Mouse (Mus musculus) heart, embryonic 10.5 days (tissue): ENCODE data around the gene Plvap. TPM values are rescaled to one million over a fixed set of nuclear protein-coding genes. Genes with fewer than 3 reads are reported as not detected.

Experiments used
- DNase-seq: peaks from one replicate; pipeline ENCODE4 v3.0.0-alpha.2; 2017; ENCODE audit warnings: low spot score
- H3K27ac ChIP-seq: fragments of 300-500 bp; sonication (generic); 2 replicates; pipeline ENCODE4 v1.5.1; 2016; ENCODE audit warnings: mild to moderate bottlenecking
- H3K27me3 ChIP-seq: fragments of 300-500 bp; sonication (generic); 2 replicates; pipeline ENCODE4 v1.6.1; 2016; ENCODE audit warnings: mild to moderate bottlenecking; ENCODE audit not compliant: poor library complexity, insufficient read depth, severe bottlenecking
- H3K36me3 ChIP-seq: fragments of 300-500 bp; sonication (generic); 2 replicates; pipeline ENCODE4 v1.6.1; 2016; ENCODE audit warnings: mild to moderate bottlenecking, moderate library complexity
- H3K4me1 ChIP-seq: fragments of 300-500 bp; sonication (generic); 2 replicates; pipeline ENCODE4 v1.6.1; 2016; ENCODE audit warnings: mild to moderate bottlenecking
- H3K4me3 ChIP-seq: fragments of 300-500 bp; sonication (generic); 2 replicates; pipeline ENCODE4 v1.5.1; 2016; ENCODE audit warnings: mild to moderate bottlenecking, moderate library complexity
- H3K9me3 ChIP-seq: fragments of 300-500 bp; sonication (generic); 2 replicates; pipeline ENCODE4 v1.6.1; 2016; ENCODE audit warnings: mild to moderate bottlenecking, moderate library complexity
- WGBS: fragments of 180-500 bp; shearing (Covaris S2); methylation state at CpG from one replicate; pipeline ENCODE4 v1.1.7; 2016; 5-methylcytosine and 5-hydroxymethylcytosine counted together
- polyA plus RNA-seq: library from polyadenylated mRNA; unstranded; fragments of >200 nt; fragmentation: Nextera tagmentation; extraction: Ambion mirVana; gene quantifications from 2 replicates; pipeline ENCODE4 v1.2.1, GENCODE M21; 2016

Gene Plvap
- polyA plus RNA-seq, 1 experiment from 2014 or later: 174 TPM

GRCm38 (mm10) chr8:71476099-71476940 is 35.2 kb downstream of the Plvap start:
- peaks cover 30% of the 10 kb centered on the region for H3K4me1 ChIP-seq
- H3K27ac ChIP-seq: peak overlapping the region; percentile 90
- under 1% methylated on average over 92 of the region's 121 CpGs for WGBS
- no peaks in the 10 kb centered on the region for H3K9me3 ChIP-seq
- H3K27me3 ChIP-seq: peaks cover 35% of the 10 kb centered on the region
- no peak for DNase-seq
- H3K4me3 ChIP-seq: peak overlapping the region; percentile 74
- H3K36me3 ChIP-seq: peaks cover 62% of the 10 kb centered on the region

- WGBS: 26% methylated on average over 4 of the region's 4 CpGs
- peaks cover 28% of the 10 kb centered on the region for H3K4me1 ChIP-seq
- peak overlapping the region; percentile 90; the same call in 1 of the 2 replicates for H3K27ac ChIP-seq
- peaks cover 29% of the 10 kb centered on the region for H3K27me3 ChIP-seq
- no peak for DNase-seq
- H3K36me3 ChIP-seq: peaks cover 65% of the 10 kb centered on the region
- H3K9me3 ChIP-seq: no peaks in the 10 kb centered on the region
- H3K4me3 ChIP-seq: peak overlapping the region; percentile 74
These were observed 35.9 kb downstream of the Plvap start for GRCm38 (mm10) chr8:71475702-71476075.

GRCm38 (mm10) chr8:71474785-71475701 is 36.5 kb downstream of the Plvap start:
- peaks cover 64% of the 10 kb centered on the region for H3K36me3 ChIP-seq
- no peak for DNase-seq
- H3K27ac ChIP-seq: 0 out of 2 replicates have a peak overlapping the region, but pooled peaks have one; percentile 29
- no peaks in the 10 kb centered on the region for H3K9me3 ChIP-seq
- 91% methylated on average over 25 of the region's 25 CpGs for WGBS
- H3K27me3 ChIP-seq: peaks cover 22% of the 10 kb centered on the region
- H3K4me1 ChIP-seq: peaks cover 33% of the 10 kb centered on the region
- peak overlapping the region; percentile 74 for H3K4me3 ChIP-seq

GRCm38 (mm10) chr8:71474344-71474743 is 37.2 kb downstream of the Plvap start:
- 96% methylated on average over 18 of the region's 18 CpGs for WGBS
- no peaks in the 10 kb centered on the region for H3K9me3 ChIP-seq

GRCm38 (mm10) chr8:71472601-71473386 is 38.8 kb downstream of the Plvap start:
- DNase-seq: no peak
- Histone ChIP-seq H3K36me3 (peaks cover 53% of the 10 kb centered on the region), H3K27ac (no peak overlapping the region), H3K9me3 (no peaks in the 10 kb centered on the region), H3K4me3 (no peak overlapping the region), H3K27me3 (0 out of 2 replicates have a peak, but pooled peaks cover 5% of the 10 kb centered on the region), H3K4me1 (peaks cover 41% of the 10 kb centered on the region)
- 87% methylated on average over 8 of the region's 8 CpGs for WGBS

More at GRCm38 (mm10) chr8:71474344-71474743, 37.2 kb downstream of the Plvap start:
- Histone ChIP-seq H3K4me3 (no peak overlapping the region), H3K36me3 (peaks cover 64% of the 10 kb centered on the region), H3K4me1 (peaks cover 40% of the 10 kb centered on the region), H3K27me3 (peaks cover 17% of the 10 kb centered on the region), H3K27ac (no peak overlapping the region)
- DNase-seq: no peak

GRCm38 (mm10) chr8:71471861-71472260 is 39.7 kb downstream of the Plvap start:
- no peak for DNase-seq
- Histone ChIP-seq H3K4me1 (peaks cover 33% of the 10 kb centered on the region), H3K4me3 (no peak overlapping the region), H3K36me3 (peaks cover 53% of the 10 kb centered on the region), H3K27me3 (no peaks in the 10 kb centered on the region), H3K27ac (no peak overlapping the region), H3K9me3 (no peaks in the 10 kb centered on the region)
- 93% methylated on average over 17 of the region's 17 CpGs for WGBS

GRCm38 (mm10) chr8:71470913-71471255 is 40.7 kb downstream of the Plvap start:
- peaks cover 61% of the 10 kb centered on the region for H3K36me3 ChIP-seq
- H3K9me3 ChIP-seq: no peaks in the 10 kb centered on the region
- H3K27me3 ChIP-seq: no peaks in the 10 kb centered on the region
- 85% methylated on average over 5 of the region's 5 CpGs for WGBS
- H3K4me3 ChIP-seq: no peak overlapping the region
- H3K27ac ChIP-seq: no peak overlapping the region
- H3K4me1 ChIP-seq: peaks cover 23% of the 10 kb centered on the region
- DNase-seq: no peak

- 85% methylated on average over 3 of the region's 3 CpGs for WGBS
- H3K9me3 ChIP-seq: no peaks in the 10 kb centered on the region
- H3K27ac ChIP-seq: no peak overlapping the region
- H3K27me3 ChIP-seq: no peaks in the 10 kb centered on the region
- no peak for DNase-seq
- peaks cover 23% of the 10 kb centered on the region for H3K4me1 ChIP-seq
- peak overlapping the region; percentile 94 for H3K4me3 ChIP-seq
- peaks cover 59% of the 10 kb centered on the region for H3K36me3 ChIP-seq
These were observed 41.2 kb downstream of the Plvap start for GRCm38 (mm10) chr8:71470146-71470912.

- no peak for DNase-seq
- H3K27me3 ChIP-seq: no peaks in the 10 kb centered on the region
- WGBS: under 1% methylated on average over 24 of the region's 24 CpGs
- peak overlapping the region; percentile 92 for H3K27ac ChIP-seq
- H3K4me3 ChIP-seq: peak overlapping the region; percentile 94
- H3K9me3 ChIP-seq: no peaks in the 10 kb centered on the region
- H3K4me1 ChIP-seq: peaks cover 27% of the 10 kb centered on the region
- peaks cover 49% of the 10 kb centered on the region for H3K36me3 ChIP-seq
These were observed 42.1 kb downstream of the Plvap start for GRCm38 (mm10) chr8:71469411-71469810.

- Histone ChIP-seq H3K27me3 (no peaks in the 10 kb centered on the region), H3K9me3 (no peaks in the 10 kb centered on the region), H3K27ac (peak within 1 kb of the TSS; percentile 92), H3K36me3 (peaks cover 44% of the 10 kb centered on the region), H3K4me3 (peak within 1 kb of the TSS; percentile 94), H3K4me1 (peaks cover 32% of the 10 kb centered on the region)
- DNase-seq: peak; percentile 99
- 1% methylated on average over 52 of the region's 52 CpGs for WGBS
These were observed 42.6 kb downstream of the Plvap start, which contains the start of gene Dda1 for GRCm38 (mm10) chr8:71468916-71469315. Gene Dda1, plus strand, starts transcription at chr8:71469199.

GRCm38 (mm10) chr8:71468001-71468400 is 43.6 kb downstream of the Plvap start:
- 83% methylated on average over 1 of the region's 1 CpGs for WGBS
- H3K36me3 ChIP-seq: peaks cover 35% of the 10 kb centered on the region
- peaks cover 41% of the 10 kb centered on the region for H3K4me1 ChIP-seq
- no peaks in the 10 kb centered on the region for H3K9me3 ChIP-seq
- H3K4me3 ChIP-seq: no peak overlapping the region
- H3K27ac ChIP-seq: no peak overlapping the region
- no peak for DNase-seq
- no peaks in the 10 kb centered on the region for H3K27me3 ChIP-seq

GRCm38 (mm10) chr8:71467201-71467600 is 44.4 kb downstream of the Plvap start:
- no peak overlapping the region for H3K4me3 ChIP-seq

More at GRCm38 (mm10) chr8:71467201-71467600, 44.4 kb downstream of the Plvap start:
- Histone ChIP-seq H3K36me3 (peaks cover 27% of the 10 kb centered on the region), H3K27me3 (peaks cover 4% of the 10 kb centered on the region), H3K4me1 (peaks cover 49% of the 10 kb centered on the region), H3K9me3 (no peaks in the 10 kb centered on the region), H3K27ac (no peak overlapping the region)
- 91% methylated on average over 2 of the region's 2 CpGs for WGBS
- DNase-seq: no peak
